Mouse (Mus musculus): Measurements from ENCODE around the gene Syncrip. TPM values are rescaled to one million over a fixed set of nuclear protein-coding genes. Genes with fewer than 3 reads are reported as not detected.
"Not testable (repeated sequence)": the region's sequence is repeated elsewhere in the genome, so short reads cannot be mapped to it uniquely, and the experiment has no call there.

Gene Syncrip
- polyA plus RNA-seq, 2 experiments, result 24.3 to 47.0 TPM

GRCm38 (mm10) chr9:88476138-88476537 is 6.2 kb downstream of the Syncrip start:
- TF ChIP-seq CTCF (IDR thresholded peaks at IDR 0.05; ENCODE audit: low read depth) (no peak), EP300 (IDR thresholded peaks at IDR 0.05; ENCODE audit: low read depth) (no peak)
- H3K4me2 ChIP-seq (ENCODE audit: low read depth), result no peak overlapping the region

GRCm38 (mm10) chr9:88461017-88461416 is 21.4 kb downstream of the Syncrip start:
- H3K4me2 ChIP-seq (ENCODE audit: low read depth); H3K27me3 ChIP-seq (ENCODE audit: control insufficient read depth, insufficient read depth, low read length); H3K4me3 ChIP-seq (ENCODE audit: insufficient read depth in 1 of 2, low read depth in 2 of 2, low read length in 2 of 2); H3K9ac ChIP-seq (replicated peaks); ATAC-seq (ENCODE audit: insufficient read depth); H3K4me1 ChIP-seq (replicated peaks; ENCODE audit: control insufficient read depth in 2 of 2, insufficient read depth in 2 of 2, low read length in 1 of 2); H3K27ac ChIP-seq; DNase-seq (ENCODE audit: low read depth in 3 of 3, low spot score in 3 of 3); H3K9me3 ChIP-seq (ENCODE audit: control insufficient read depth, low read length): not testable (repeated sequence)
- 73% methylated on average over 4 of the region's 4 CpGs for WGBS (ENCODE audit: insufficient replicate concordance)
- peaks cover 45% of the 10 kb centered on the region for H3K36me3 ChIP-seq (replicated peaks; ENCODE audit: control insufficient read depth, insufficient read depth, low read depth)

More at GRCm38 (mm10) chr9:88476138-88476537, 6.2 kb downstream of the Syncrip start:
- WGBS (ENCODE audit: insufficient replicate concordance), result 63% methylated on average over 1 of the region's 1 CpGs
- Histone ChIP-seq H3K27me3 (ENCODE audit: control insufficient read depth, insufficient read depth, low read length) (no peaks in the 10 kb centered on the region), H3K27ac (no peak overlapping the region), H3K9ac (replicated peaks) (no peak overlapping the region), H3K4me1 (replicated peaks; ENCODE audit: control insufficient read depth in 2 of 2, insufficient read depth in 2 of 2, low read length in 1 of 2) (peaks cover 2 to 7% of the 10 kb centered on the region in 2 experiments; a peak in 3 of 4 replicates), H3K4me3 (ENCODE audit: insufficient read depth in 1 of 2, low read depth in 2 of 2, low read length in 2 of 2) (no peak overlapping the region), H3K9me3 (ENCODE audit: control insufficient read depth, low read length) (no peaks in the 10 kb centered on the region), H3K36me3 (replicated peaks; ENCODE audit: control insufficient read depth, insufficient read depth, low read depth) (peaks cover 63% of the 10 kb centered on the region)
- no peak for ATAC-seq (ENCODE audit: insufficient read depth)
- DNase-seq (ENCODE audit: low read depth in 3 of 3, low spot score in 3 of 3), result no peak

- 25% methylated on average over 5 of the region's 5 CpGs for WGBS (ENCODE audit: insufficient replicate concordance)
- Histone ChIP-seq H3K4me3 (ENCODE audit: insufficient read depth in 1 of 2, low read depth in 2 of 2, low read length in 2 of 2) (no peak overlapping the region), H3K4me1 (replicated peaks; ENCODE audit: control insufficient read depth in 2 of 2, insufficient read depth in 2 of 2, low read length in 1 of 2) (peaks cover 9 to 10% of the 10 kb centered on the region in 2 experiments), H3K9ac (replicated peaks) (no peak overlapping the region), H3K9me3 (ENCODE audit: control insufficient read depth, low read length) (no peaks in the 10 kb centered on the region), H3K27ac (no peak overlapping the region), H3K36me3 (replicated peaks; ENCODE audit: control insufficient read depth, insufficient read depth, low read depth) (peaks cover 3% of the 10 kb centered on the region), H3K27me3 (ENCODE audit: control insufficient read depth, insufficient read depth, low read length) (no peaks in the 10 kb centered on the region), H3K4me2 (ENCODE audit: low read depth) (peak overlapping the region; percentile 94)
- TF ChIP-seq EP300 (IDR thresholded peaks at IDR 0.05; ENCODE audit: low read depth) (no peak), CTCF (IDR thresholded peaks at IDR 0.05; ENCODE audit: low read depth) (no peak)
- ATAC-seq (ENCODE audit: insufficient read depth), result no peak
- no peak for DNase-seq (ENCODE audit: low read depth in 3 of 3, low spot score in 3 of 3)
These were observed 42.4 kb downstream of the Syncrip start for GRCm38 (mm10) chr9:88439991-88440390.

GRCm38 (mm10) chr9:88439238-88439600 is 43.2 kb downstream of the Syncrip start:
- H3K9ac ChIP-seq (replicated peaks), result peak overlapping the region; percentile 89
- H3K4me1 ChIP-seq (replicated peaks; ENCODE audit: control insufficient read depth in 2 of 2, insufficient read depth in 2 of 2, low read length in 1 of 2), result peaks cover 9 to 10% of the 10 kb centered on the region in 2 experiments
- under 1% methylated on average over 17 of the region's 17 CpGs for WGBS (ENCODE audit: insufficient replicate concordance)
- DNase-seq (ENCODE audit: low read depth in 3 of 3, low spot score in 3 of 3), result no peak
- peak overlapping the region; percentile 68 to 83 for H3K4me3 ChIP-seq (ENCODE audit: insufficient read depth in 1 of 2, low read depth in 2 of 2, low read length in 2 of 2)
- H3K27ac ChIP-seq, result peak overlapping the region; percentile 80
- ATAC-seq (ENCODE audit: insufficient read depth), result peak; percentile 40; the same call in 1 of the 2 replicates
- peak overlapping the region; percentile 94 for H3K4me2 ChIP-seq (ENCODE audit: low read depth)
- TF ChIP-seq CTCF (IDR thresholded peaks at IDR 0.05; ENCODE audit: low read depth) (no peak), EP300 (IDR thresholded peaks at IDR 0.05; ENCODE audit: low read depth) (no peak)
- H3K9me3 ChIP-seq (ENCODE audit: control insufficient read depth, low read length), result no peaks in the 10 kb centered on the region
- H3K27me3 ChIP-seq (ENCODE audit: control insufficient read depth, insufficient read depth, low read length), result no peaks in the 10 kb centered on the region
- H3K36me3 ChIP-seq (replicated peaks; ENCODE audit: control insufficient read depth, insufficient read depth, low read depth), result no peaks in the 10 kb centered on the region

GRCm38 (mm10) chr9:88438555-88439237 is 43.7 kb downstream of the Syncrip start, which contains the start of gene Snx14:
TSS of gene Snx14 (minus strand) at chr9:88438958.
- ATAC-seq (ENCODE audit: insufficient read depth) (peak; percentile 97), DNase-seq (ENCODE audit: low read depth in 3 of 3, low spot score in 3 of 3) (peak; percentile 80 to 84 (median 81))
- no peaks in the 10 kb centered on the region for H3K27me3 ChIP-seq (ENCODE audit: control insufficient read depth, insufficient read depth, low read length)
- peaks cover 9 to 10% of the 10 kb centered on the region in 2 experiments for H3K4me1 ChIP-seq (replicated peaks; ENCODE audit: control insufficient read depth in 2 of 2, insufficient read depth in 2 of 2, low read length in 1 of 2)
- H3K27ac ChIP-seq, result peak within 1 kb of the TSS; percentile 80
- H3K9me3 ChIP-seq (ENCODE audit: control insufficient read depth, low read length), result no peaks in the 10 kb centered on the region
- peak within 1 kb of the TSS; percentile 89 for H3K9ac ChIP-seq (replicated peaks)
- WGBS (ENCODE audit: insufficient replicate concordance), result under 1% methylated on average over 62 of the region's 62 CpGs
- no peaks in the 10 kb centered on the region for H3K36me3 ChIP-seq (replicated peaks; ENCODE audit: control insufficient read depth, insufficient read depth, low read depth)
- peak within 1 kb of the TSS; percentile 94 for H3K4me2 ChIP-seq (ENCODE audit: low read depth)
- TF ChIP-seq CTCF (IDR thresholded peaks at IDR 0.05; ENCODE audit: low read depth) (no peak; the same call in 1 of the 2 replicates), EP300 (IDR thresholded peaks at IDR 0.05; ENCODE audit: low read depth) (no peak)
- peak within 1 kb of the TSS; percentile 68 to 83 for H3K4me3 ChIP-seq (ENCODE audit: insufficient read depth in 1 of 2, low read depth in 2 of 2, low read length in 2 of 2)

Data from liver, embryonic 14.5 days (tissue).